Mouse (Mus musculus): Measurements from ENCODE around the gene Sipa1. TPM values are rescaled to one million over a fixed set of nuclear protein-coding genes. Genes with fewer than 3 reads are reported as not detected.
"Not testable (repeated sequence)": the region's sequence is repeated elsewhere in the genome, so short reads cannot be mapped to it uniquely, and the experiment has no call there.

Gene Sipa1
- polyA plus RNA-seq, 1 experiment from 2014 or later: 12.4 TPM

GRCm38 (mm10) chr19:5689565-5690342 lies 26.2 kb upstream of the Sipa1 start:
- peaks cover 12% of the 10 kb centered on the region for H3K4me1 ChIP-seq (ENCODE audit: control insufficient read depth, insufficient read depth, low read length)
- H3K27ac ChIP-seq (replicated peaks; ENCODE audit: low read depth, low read length): peak overlapping the region; percentile 61
- no peaks in the 10 kb centered on the region for H3K9me3 ChIP-seq (replicated peaks; ENCODE audit: control insufficient read depth, low read length)
- 10% methylated on average over 38 of the region's 42 CpGs for WGBS
- ATAC-seq (replicated peaks; ENCODE audit: insufficient number of reproducible peaks, low FRiP score, low TSS enrichment, low read depth): peak; percentile 23; the same call in 1 of the 2 replicates
- H3K4me2 ChIP-seq (ENCODE audit: low read depth, low read length): peak overlapping the region; percentile 71
- H3K4me3 ChIP-seq (ENCODE audit: low read depth, low read length): peak overlapping the region; percentile 71
- H3K36me3 ChIP-seq (replicated peaks; ENCODE audit: control insufficient read depth, insufficient read depth, low read depth, low read length): peaks cover 3% of the 10 kb centered on the region
- DNase-seq (ENCODE audit: low spot score): peak; percentile 87
- H3K9ac ChIP-seq (replicated peaks; ENCODE audit: low read length): peak overlapping the region; percentile 69
- no peaks in the 10 kb centered on the region for H3K27me3 ChIP-seq (ENCODE audit: control insufficient read depth, insufficient read depth, low read length)

GRCm38 (mm10) chr19:5689088-5689428 lies 25.6 kb upstream of the Sipa1 start:
- Histone ChIP-seq H3K9me3 (replicated peaks; ENCODE audit: control insufficient read depth, low read length) (no peaks in the 10 kb centered on the region), H3K4me2 (ENCODE audit: low read depth, low read length) (peak overlapping the region; percentile 71), H3K27me3 (ENCODE audit: control insufficient read depth, insufficient read depth, low read length) (no peaks in the 10 kb centered on the region), H3K36me3 (replicated peaks; ENCODE audit: control insufficient read depth, insufficient read depth, low read depth, low read length) (peaks cover 3% of the 10 kb centered on the region), H3K4me3 (ENCODE audit: low read depth, low read length) (peak overlapping the region; percentile 71), H3K4me1 (ENCODE audit: control insufficient read depth, insufficient read depth, low read length) (peaks cover 12% of the 10 kb centered on the region), H3K9ac (replicated peaks; ENCODE audit: low read length) (peak overlapping the region; percentile 69), H3K27ac (replicated peaks; ENCODE audit: low read depth, low read length) (peak overlapping the region; percentile 61)
- DNase-seq (ENCODE audit: low spot score): no peak
- WGBS: 0% methylated on average over 7 of the region's 7 CpGs
- ATAC-seq (replicated peaks; ENCODE audit: insufficient number of reproducible peaks, low FRiP score, low TSS enrichment, low read depth): no peak

- Histone ChIP-seq H3K27ac (replicated peaks; ENCODE audit: low read depth, low read length) (peak within 1 kb of the TSS; percentile 61), H3K4me1 (ENCODE audit: control insufficient read depth, insufficient read depth, low read length) (peaks cover 12% of the 10 kb centered on the region), H3K4me3 (ENCODE audit: low read depth, low read length) (peak within 1 kb of the TSS; percentile 71), H3K4me2 (ENCODE audit: low read depth, low read length) (peak within 1 kb of the TSS; percentile 71), H3K9ac (replicated peaks; ENCODE audit: low read length) (peak within 1 kb of the TSS; percentile 69), H3K27me3 (ENCODE audit: control insufficient read depth, insufficient read depth, low read length) (no peaks in the 10 kb centered on the region), H3K9me3 (replicated peaks; ENCODE audit: control insufficient read depth, low read length) (no peaks in the 10 kb centered on the region), H3K36me3 (replicated peaks; ENCODE audit: control insufficient read depth, insufficient read depth, low read depth, low read length) (peaks cover 3% of the 10 kb centered on the region)
- DNase-seq (ENCODE audit: low spot score) (peak; percentile 97), ATAC-seq (replicated peaks; ENCODE audit: insufficient number of reproducible peaks, low FRiP score, low TSS enrichment, low read depth) (peak; percentile 90)
- WGBS: under 1% methylated on average over 68 of the region's 69 CpGs
Measured at GRCm38 (mm10) chr19:5688200-5689087, 24.9 kb upstream of the Sipa1 start, which contains the start of the genes Map3k11 and Pcnx3. Map3k11 (plus strand) TSS chr19:5688742. Pcnx3 (minus strand) TSS chr19:5688908.

DNA sequence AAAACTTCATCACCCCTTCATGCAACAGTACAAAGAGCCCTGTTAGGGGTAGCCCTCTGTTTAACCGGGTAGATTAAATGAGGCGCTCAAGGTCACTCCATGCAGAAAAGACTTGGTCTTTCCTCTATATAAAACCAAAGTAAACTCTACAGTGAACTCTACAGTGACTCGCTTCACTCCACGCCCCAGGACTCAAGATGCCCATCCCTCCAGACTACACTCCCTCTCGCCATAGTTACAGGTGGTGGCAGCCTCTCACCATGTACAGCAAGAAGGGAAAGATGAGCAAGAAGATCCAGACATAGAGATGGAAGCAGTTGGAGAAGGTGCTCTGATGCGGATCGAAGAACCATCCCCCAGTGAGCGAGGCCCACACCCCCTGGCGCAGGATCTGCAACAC lies 24.2 kb upstream of the Sipa1 start:
- no peak for ATAC-seq (replicated peaks; ENCODE audit: insufficient number of reproducible peaks, low FRiP score, low TSS enrichment, low read depth)
- Histone ChIP-seq H3K27me3 (ENCODE audit: control insufficient read depth, insufficient read depth, low read length) (no peaks in the 10 kb centered on the region), H3K4me1 (ENCODE audit: control insufficient read depth, insufficient read depth, low read length) (peaks cover 12% of the 10 kb centered on the region), H3K9me3 (replicated peaks; ENCODE audit: control insufficient read depth, low read length) (no peaks in the 10 kb centered on the region), H3K36me3 (replicated peaks; ENCODE audit: control insufficient read depth, insufficient read depth, low read depth, low read length) (peaks cover 2% of the 10 kb centered on the region), H3K4me2 (ENCODE audit: low read depth, low read length) (peak overlapping the region; percentile 71), H3K4me3 (ENCODE audit: low read depth, low read length) (peak overlapping the region; percentile 71), H3K27ac (replicated peaks; ENCODE audit: low read depth, low read length) (no peak overlapping the region; the same call in 1 of the 2 replicates), H3K9ac (replicated peaks; ENCODE audit: low read length) (peak overlapping the region; percentile 66)
- DNase-seq (ENCODE audit: low spot score): no peak
- 23% methylated on average over 9 of the region's 9 CpGs for WGBS

DNA sequence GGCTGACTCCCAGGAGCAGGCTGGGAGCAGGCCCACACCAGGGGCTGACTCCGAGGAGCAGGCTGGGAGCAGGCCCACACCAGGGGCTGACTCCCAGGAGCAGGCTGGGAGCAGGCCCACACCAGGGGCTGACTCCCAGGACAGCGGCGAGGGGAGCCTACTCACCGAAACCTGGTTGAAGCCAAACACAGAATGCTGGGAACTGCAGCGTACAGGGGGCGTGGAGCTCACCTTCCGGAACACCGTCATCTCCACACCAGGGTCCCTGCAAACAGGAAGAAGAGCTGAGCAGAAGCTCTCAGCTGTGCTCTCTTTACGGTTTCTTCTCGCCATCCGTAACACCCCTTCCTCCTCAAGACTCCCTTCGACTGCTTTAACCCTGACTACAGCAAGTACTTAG lies 23.4 kb upstream of the Sipa1 start:
- H3K4me1 ChIP-seq (ENCODE audit: control insufficient read depth, insufficient read depth, low read length); H3K27ac ChIP-seq (replicated peaks; ENCODE audit: low read depth, low read length); DNase-seq (ENCODE audit: low spot score); H3K36me3 ChIP-seq (replicated peaks; ENCODE audit: control insufficient read depth, insufficient read depth, low read depth, low read length); H3K9ac ChIP-seq (replicated peaks; ENCODE audit: low read length); H3K9me3 ChIP-seq (replicated peaks; ENCODE audit: control insufficient read depth, low read length); ATAC-seq (replicated peaks; ENCODE audit: insufficient number of reproducible peaks, low FRiP score, low TSS enrichment, low read depth); H3K27me3 ChIP-seq (ENCODE audit: control insufficient read depth, insufficient read depth, low read length): not testable (repeated sequence)
- Histone ChIP-seq H3K4me2 (ENCODE audit: low read depth, low read length) (peak overlapping the region; percentile 71), H3K4me3 (ENCODE audit: low read depth, low read length) (peak overlapping the region; percentile 71; the same call in 1 of the 2 replicates)
- 95% methylated on average over 11 of the region's 12 CpGs for WGBS

- H3K9ac ChIP-seq (replicated peaks; ENCODE audit: low read length): no peak overlapping the region
- WGBS: 92% methylated on average over 13 of the region's 13 CpGs
- no peak for DNase-seq (ENCODE audit: low spot score)
Measured at GRCm38 (mm10) chr19:5686437-5686836, 22.9 kb upstream of the Sipa1 start.

DNA sequence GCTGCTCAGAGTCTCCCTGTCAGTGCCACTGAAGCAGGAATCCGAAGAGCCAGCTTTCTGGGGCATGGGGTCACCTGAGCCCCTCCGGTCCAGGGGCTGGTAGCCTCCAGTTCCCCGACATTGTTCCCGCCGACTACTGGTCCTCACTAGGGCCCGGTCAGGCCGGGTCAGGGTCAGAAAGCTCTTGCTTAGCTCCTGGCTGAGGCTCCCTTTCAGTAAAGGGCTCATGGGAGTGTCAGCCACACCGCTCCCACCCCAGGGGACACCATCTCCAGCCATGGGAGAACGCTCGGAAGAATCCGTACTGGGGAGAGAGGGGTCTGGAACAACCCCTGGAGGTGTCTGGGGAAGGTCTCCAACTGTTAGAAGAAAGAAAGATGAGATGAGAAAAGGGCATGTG lies 22.4 kb upstream of the Sipa1 start:
- 96% methylated on average over 11 of the region's 11 CpGs for WGBS
- Histone ChIP-seq H3K4me3 (ENCODE audit: low read depth, low read length) (no peak overlapping the region), H3K9me3 (replicated peaks; ENCODE audit: control insufficient read depth, low read length) (no peaks in the 10 kb centered on the region), H3K36me3 (replicated peaks; ENCODE audit: control insufficient read depth, insufficient read depth, low read depth, low read length) (peaks cover 3% of the 10 kb centered on the region), H3K4me1 (ENCODE audit: control insufficient read depth, insufficient read depth, low read length) (peaks cover 9% of the 10 kb centered on the region), H3K9ac (replicated peaks; ENCODE audit: low read length) (no peak overlapping the region), H3K27ac (replicated peaks; ENCODE audit: low read depth, low read length) (no peak overlapping the region), H3K27me3 (ENCODE audit: control insufficient read depth, insufficient read depth, low read length) (no peaks in the 10 kb centered on the region), H3K4me2 (ENCODE audit: low read depth, low read length) (no peak overlapping the region)
- no peak for DNase-seq (ENCODE audit: low spot score)
- ATAC-seq (replicated peaks; ENCODE audit: insufficient number of reproducible peaks, low FRiP score, low TSS enrichment, low read depth): no peak

More at GRCm38 (mm10) chr19:5686437-5686836, 22.9 kb upstream of the Sipa1 start:
- H3K4me2 ChIP-seq (ENCODE audit: low read depth, low read length): no peak overlapping the region
- ATAC-seq (replicated peaks; ENCODE audit: insufficient number of reproducible peaks, low FRiP score, low TSS enrichment, low read depth): no peak
- H3K27ac ChIP-seq (replicated peaks; ENCODE audit: low read depth, low read length): no peak overlapping the region
- peaks cover 9% of the 10 kb centered on the region for H3K4me1 ChIP-seq (ENCODE audit: control insufficient read depth, insufficient read depth, low read length)
- H3K36me3 ChIP-seq (replicated peaks; ENCODE audit: control insufficient read depth, insufficient read depth, low read depth, low read length): peaks cover 3% of the 10 kb centered on the region
- no peak overlapping the region for H3K4me3 ChIP-seq (ENCODE audit: low read depth, low read length)
- H3K9me3 ChIP-seq (replicated peaks; ENCODE audit: control insufficient read depth, low read length): no peaks in the 10 kb centered on the region
- H3K27me3 ChIP-seq (ENCODE audit: control insufficient read depth, insufficient read depth, low read length): no peaks in the 10 kb centered on the region
